Mouse (Mus musculus) MEL (cell line): ENCODE results near the gene Zbtb49. TPM values are rescaled to one million over a fixed set of nuclear protein-coding genes. Genes with fewer than 3 reads are reported as not detected.
A peak's percentile ranks its signal among the peaks of the same experiment; 100 is the strongest.

Experiments
- DNase-seq: peaks from one replicate; pipeline ENCODE4 v3.0.0; 2011; ENCODE audit warnings: low read depth, low spot score
- H3K27ac ChIP-seq: 2 replicates; pipeline ENCODE4 v1.5.1; 2012; ENCODE audit warnings: low read depth, mild to moderate bottlenecking, control low read depth, low read length, moderate library complexity; ENCODE audit not compliant: control insufficient read depth
- H3K27me3 ChIP-seq, 2 experiments: fragments of 150-350 bp in 1 of 2; sonication (generic) in 1 of 2; 2 replicates each; pipeline ENCODE4 v1.6.1; 2012; ENCODE audit warnings: low read length in 2 of 2, mild to moderate bottlenecking in 2 of 2, improper control_type of control experiment in 1 of 2, moderate library complexity in 1 of 2; ENCODE audit not compliant: insufficient read depth in 2 of 2, control insufficient read depth in 1 of 2
- H3K36me3 ChIP-seq, 2 experiments: 2 replicates each; pipeline ENCODE4 v1.6.1; 2012 to 2014; ENCODE audit warnings: low read length in 2 of 2, improper control_type of control experiment in 1 of 2, inconsistent platforms in 1 of 2, mild to moderate bottlenecking in 1 of 2; ENCODE audit not compliant: insufficient read depth in 2 of 2, control insufficient read depth in 1 of 2
- H3K4me1 ChIP-seq, 2 experiments: fragments of 150-350 bp in 1 of 2; sonication (generic) in 1 of 2; 2 replicates each; pipeline ENCODE4 v1.6.1; 2012; ENCODE audit warnings: low read length in 2 of 2, improper control_type of control experiment in 1 of 2, mild to moderate bottlenecking in 1 of 2; ENCODE audit not compliant: insufficient read depth in 2 of 2, control insufficient read depth in 1 of 2
- H3K4me3 ChIP-seq, 2 experiments: fragments of 150-350 bp in 1 of 2; sonication (generic) in 1 of 2; 2 replicates each; pipeline ENCODE4 v1.5.1; 2012; ENCODE audit warnings: low read depth in 2 of 2, low read length in 2 of 2, mild to moderate bottlenecking in 2 of 2, moderate library complexity in 2 of 2, control low read depth in 1 of 2, improper control_type of control experiment in 1 of 2; ENCODE audit not compliant: control insufficient read depth in 1 of 2, insufficient read depth in 1 of 2
- H3K79me2 ChIP-seq: 2 replicates; pipeline ENCODE4 v1.6.1; 2012; ENCODE audit warnings: mild to moderate bottlenecking, low read length, moderate library complexity; ENCODE audit not compliant: control insufficient read depth, poor library complexity, insufficient read depth
- H3K9ac ChIP-seq: 2 replicates; pipeline ENCODE4 v1.6.1; 2012; ENCODE audit warnings: low read depth, mild to moderate bottlenecking, control low read depth, low read length, moderate library complexity; ENCODE audit not compliant: control insufficient read depth, poor library complexity, severe bottlenecking
- H3K9me3 ChIP-seq: fragments of 150-350 bp; sonication (generic); replicated peaks from 2 replicates; pipeline ENCODE4 v1.6.1; 2012; ENCODE audit warnings: mild to moderate bottlenecking, low read length, improper control_type of control experiment, moderate library complexity; ENCODE audit not compliant: insufficient read depth
- BHLHE40 ChIP-seq: IDR thresholded peaks from 2 replicates; pipeline ENCODE4 v1.6.1; 2012; ENCODE audit warnings: low read depth, mild to moderate bottlenecking, inconsistent platforms, low read length, improper control_type of control experiment, borderline replicate concordance
- CHD1 ChIP-seq: IDR thresholded peaks from 2 replicates; pipeline ENCODE4 v1.6.1; 2012; ENCODE audit warnings: low read depth, mild to moderate bottlenecking, inconsistent platforms, low read length, improper control_type of control experiment
- CHD2 ChIP-seq: IDR thresholded peaks from 2 replicates; pipeline ENCODE4 v1.6.1; 2011; ENCODE audit warnings: low read length, improper control_type of control experiment
- CTCF ChIP-seq, 3 experiments: IDR thresholded peaks in 2 of 3; conservative IDR thresholded peaks in 1 of 3; 2 replicates each; pipeline ENCODE4 v1.5.1; 2011 to 2012; ENCODE audit warnings: low read length in 3 of 3, low read depth in 2 of 3, mild to moderate bottlenecking in 2 of 3, improper control_type of control experiment in 1 of 3, inconsistent platforms in 1 of 3, mixed read lengths in 1 of 3, moderate library complexity in 1 of 3; ENCODE audit not compliant: control insufficient read depth in 1 of 3, insufficient read depth in 1 of 3, poor library complexity in 1 of 3, severe bottlenecking in 1 of 3
- E2F4 ChIP-seq: IDR thresholded peaks from 2 replicates; pipeline ENCODE4 v1.6.1; 2011; ENCODE audit warnings: low read depth, low read length, improper control_type of control experiment, borderline replicate concordance
- EP300 ChIP-seq, 2 experiments: IDR thresholded peaks; 2 replicates each; pipeline ENCODE4 v1.6.1; 2011; ENCODE audit warnings: improper control_type of control experiment in 2 of 2, low read length in 2 of 2, low read depth in 1 of 2, mild to moderate bottlenecking in 1 of 2
- ETS1 ChIP-seq: IDR thresholded peaks from 2 replicates; pipeline ENCODE4 v1.6.1; 2012; ENCODE audit warnings: low read depth, mild to moderate bottlenecking, inconsistent platforms, low read length, improper control_type of control experiment, moderate library complexity
- GABPA ChIP-seq: IDR thresholded peaks from 2 replicates; pipeline ENCODE4 v1.6.1; 2012; ENCODE audit warnings: low read depth, mild to moderate bottlenecking, inconsistent platforms, low read length, improper control_type of control experiment, moderate library complexity
- GATA1 ChIP-seq: IDR thresholded peaks from 2 replicates; pipeline ENCODE4 v1.6.1; 2011; ENCODE audit warnings: low read depth, low read length, improper control_type of control experiment
- HCFC1 ChIP-seq: IDR thresholded peaks from 2 replicates; pipeline ENCODE4 v1.6.1; 2012; ENCODE audit warnings: low read depth, mild to moderate bottlenecking, inconsistent platforms, low read length, improper control_type of control experiment, moderate library complexity
- JUND ChIP-seq: IDR thresholded peaks from 2 replicates; pipeline ENCODE4 v1.6.1; 2011; ENCODE audit warnings: low read depth, mild to moderate bottlenecking, improper control_type of control experiment, low read length
- KAT2A ChIP-seq: conservative IDR thresholded peaks from 2 replicates; pipeline ENCODE4 v1.6.1; 2012; ENCODE audit warnings: low read depth, low read length, improper control_type of control experiment, inconsistent platforms
- MAFK ChIP-seq: IDR thresholded peaks from 2 replicates; pipeline ENCODE4 v1.6.1; 2011; ENCODE audit warnings: low read depth, mild to moderate bottlenecking, low read length, improper control_type of control experiment, borderline replicate concordance
- MAX ChIP-seq: IDR thresholded peaks from 2 replicates; pipeline ENCODE4 v1.6.1; 2011; ENCODE audit warnings: low read length, improper control_type of control experiment
- MAZ ChIP-seq: IDR thresholded peaks from 2 replicates; pipeline ENCODE4 v1.6.1; 2012; ENCODE audit warnings: low read depth, mild to moderate bottlenecking, inconsistent platforms, low read length, improper control_type of control experiment
- MEF2A ChIP-seq: IDR thresholded peaks from 2 replicates; pipeline ENCODE4 v1.6.1; 2014; ENCODE audit warnings: low read depth, mild to moderate bottlenecking, inconsistent platforms, low read length, improper control_type of control experiment; ENCODE audit not compliant: poor library complexity, insufficient replicate concordance, severe bottlenecking; ENCODE audit errors: extremely low read depth
- MXI1 ChIP-seq: IDR thresholded peaks from 2 replicates; pipeline ENCODE4 v1.6.1; 2011; ENCODE audit warnings: mild to moderate bottlenecking, low read depth, low read length, improper control_type of control experiment
- MYB ChIP-seq: IDR thresholded peaks from 2 replicates; pipeline ENCODE4 v1.6.1; 2011; ENCODE audit warnings: mild to moderate bottlenecking, low read depth, low read length, improper control_type of control experiment
- NELFE ChIP-seq: IDR thresholded peaks from 2 replicates; pipeline ENCODE4 v1.6.1; 2011; ENCODE audit warnings: low read depth, low read length, improper control_type of control experiment
- NRF1 ChIP-seq: IDR thresholded peaks from 2 replicates; pipeline ENCODE4 v1.6.1; 2014; ENCODE audit warnings: low read depth, mild to moderate bottlenecking, inconsistent platforms, low read length, improper control_type of control experiment, moderate library complexity; ENCODE audit not compliant: poor library complexity, insufficient read depth, severe bottlenecking
- POLR2A ChIP-seq, 2 experiments: IDR thresholded peaks; 2 replicates each; pipeline ENCODE4 v1.6.1; 2011 to 2012; ENCODE audit warnings: low read length in 2 of 2, mild to moderate bottlenecking in 2 of 2, control low read depth in 1 of 2, improper control_type of control experiment in 1 of 2, low read depth in 1 of 2, moderate library complexity in 1 of 2; ENCODE audit not compliant: control insufficient read depth in 1 of 2, insufficient read depth in 1 of 2, poor library complexity in 1 of 2
- POLR2AphosphoS2 ChIP-seq: IDR thresholded peaks from 2 replicates; pipeline ENCODE4 v1.6.1; 2011; ENCODE audit warnings: low read length, improper control_type of control experiment
- POLR2AphosphoS5 ChIP-seq: IDR thresholded peaks from 2 replicates; pipeline ENCODE4 v1.6.1; 2012; ENCODE audit warnings: low read depth, borderline replicate concordance, mild to moderate bottlenecking, inconsistent platforms, low read length, moderate library complexity, mixed read lengths
- RAD21 ChIP-seq: IDR thresholded peaks from 2 replicates; pipeline ENCODE4 v1.6.1; 2011; ENCODE audit warnings: mild to moderate bottlenecking, low read depth, low read length, improper control_type of control experiment
- RCOR1 ChIP-seq: IDR thresholded peaks from 2 replicates; pipeline ENCODE4 v1.6.1; 2012; ENCODE audit warnings: low read depth, mild to moderate bottlenecking, inconsistent platforms, low read length, improper control_type of control experiment
- SIN3A ChIP-seq: IDR thresholded peaks from 2 replicates; pipeline ENCODE4 v1.6.1; 2012; ENCODE audit warnings: low read length, improper control_type of control experiment, inconsistent platforms
- SMC3 ChIP-seq: IDR thresholded peaks from 2 replicates; pipeline ENCODE4 v1.6.1; 2011; ENCODE audit warnings: low read depth, low read length, improper control_type of control experiment
- TAL1 ChIP-seq: IDR thresholded peaks from 2 replicates; pipeline ENCODE4 v1.6.1; 2012; ENCODE audit warnings: mild to moderate bottlenecking, inconsistent platforms, low read length, moderate library complexity, mixed read lengths
- TBP ChIP-seq: IDR thresholded peaks from 2 replicates; pipeline ENCODE4 v1.8.0; 2011; ENCODE audit warnings: low read depth, low read length, improper control_type of control experiment
- TCF12 ChIP-seq: IDR thresholded peaks from 2 replicates; pipeline ENCODE4 v1.6.1; 2014; ENCODE audit warnings: low read depth, mild to moderate bottlenecking, inconsistent platforms, low read length, improper control_type of control experiment, moderate library complexity
- UBTF ChIP-seq: IDR thresholded peaks from 2 replicates; pipeline ENCODE4 v1.6.1; 2012; ENCODE audit warnings: low read depth, mild to moderate bottlenecking, inconsistent platforms, low read length, improper control_type of control experiment, moderate library complexity, borderline replicate concordance; ENCODE audit not compliant: insufficient read depth
- USF1 ChIP-seq: IDR thresholded peaks from 2 replicates; pipeline ENCODE4 v1.6.1; 2014; ENCODE audit warnings: low read depth, mild to moderate bottlenecking, inconsistent platforms, low read length, improper control_type of control experiment, moderate library complexity
- USF2 ChIP-seq, 2 experiments: IDR thresholded peaks; 2 replicates each; pipeline ENCODE4 v1.6.1; 2011 to 2012; ENCODE audit warnings: improper control_type of control experiment in 2 of 2, low read length in 2 of 2, borderline replicate concordance in 1 of 2, inconsistent platforms in 1 of 2, low read depth in 1 of 2, mild to moderate bottlenecking in 1 of 2; ENCODE audit not compliant: insufficient read depth in 1 of 2
- ZKSCAN1 ChIP-seq: IDR thresholded peaks from 2 replicates; pipeline ENCODE4 v1.6.1; 2012; ENCODE audit warnings: low read depth, mild to moderate bottlenecking, inconsistent platforms, low read length, improper control_type of control experiment, moderate library complexity
- ZMIZ1 ChIP-seq: IDR thresholded peaks from 2 replicates; pipeline ENCODE4 v1.6.1; 2012; ENCODE audit warnings: low read depth, mild to moderate bottlenecking, inconsistent platforms, low read length, improper control_type of control experiment, moderate library complexity
- ZNF384 ChIP-seq: IDR thresholded peaks from 2 replicates; pipeline ENCODE4 v1.6.1; 2012; ENCODE audit warnings: low read depth, mild to moderate bottlenecking, inconsistent platforms, low read length, improper control_type of control experiment
- polyA plus RNA-seq, 2 experiments: library from polyadenylated mRNA; stranded (reverse) in 1 of 2; unstranded in 1 of 2; fragments of >175 nt in 1 of 2; fragments of >200 nt in 1 of 2; gene quantifications; 2 replicates each; pipeline versions ENCODE4 v1.2.1 to v1.2.4; 2012; ENCODE audit warnings: low replicate concordance in 2 of 2, low read depth in 1 of 2; ENCODE audit not compliant: insufficient read length in 2 of 2, insufficient read depth in 1 of 2, missing spikeins in 1 of 2
- total RNA-seq: library from RNA; depleted of rRNA; stranded (reverse); fragments of 300-350 nt; gene quantifications from 2 replicates; pipeline ENCODE4 v1.2.3, GENCODE M21; 2012; rRNA removed

Gene Zbtb49
- 14.0 and 16.8 TPM in 2 replicates for total RNA-seq
- 10 to 100 TPM in 1 of 2 experiments, not detected in 1; 17.5 TPM for polyA plus RNA-seq

DNA sequence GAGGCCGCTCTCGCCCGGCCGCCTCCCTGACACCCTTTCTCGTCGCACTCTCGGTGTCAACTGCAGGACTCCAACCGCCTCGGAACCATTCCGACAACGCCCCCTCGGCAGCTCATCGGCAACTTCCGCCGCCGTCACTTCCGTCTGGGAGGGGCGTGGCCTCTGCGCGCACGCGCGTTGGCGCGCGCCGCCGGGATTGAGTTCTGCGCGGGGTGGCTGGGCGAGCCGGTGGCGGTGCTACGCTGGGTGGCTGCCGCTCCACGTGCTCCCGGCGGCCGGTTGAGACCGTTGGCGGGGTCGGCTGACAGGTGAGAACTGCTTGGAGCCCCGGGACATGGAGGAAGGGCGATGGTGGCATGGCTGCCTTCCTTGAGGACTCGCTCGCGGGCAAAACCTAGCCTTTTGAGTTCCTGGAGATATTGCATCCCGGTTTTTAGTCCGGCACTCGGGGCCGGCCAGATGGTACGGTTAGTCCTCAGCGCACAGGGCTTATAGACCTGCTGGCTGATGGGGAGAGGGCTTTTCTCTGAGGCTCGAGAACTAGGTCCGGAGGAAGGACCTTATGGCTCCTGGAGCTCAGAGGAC is at the start of gene Zbtb49, which contains the start of gene Lyar:
TSS of gene Zbtb49 (minus strand) at position 130 of the 585 bp plus-strand sequence.
TSS of gene Lyar (plus strand) at position 143 of the 585 bp plus-strand sequence.
- H3K9me3 ChIP-seq: no peaks in the 10 kb centered on the region
- H3K79me2 ChIP-seq: peaks cover 54% of the 10 kb centered on the region
- H3K4me3 ChIP-seq: peak within 1 kb of the TSS; percentile 70 to 79
- H3K27ac ChIP-seq: peak within 1 kb of the TSS; percentile 35
- H3K27me3 ChIP-seq: no peaks in the 10 kb centered on the region
- peaks cover 17 to 21% of the 10 kb centered on the region in 2 experiments for H3K36me3 ChIP-seq
- H3K9ac ChIP-seq: peak within 1 kb of the TSS; percentile 87
- peaks cover 7 to 26% of the 10 kb centered on the region in 2 experiments for H3K4me1 ChIP-seq
- peak; percentile 96 for DNase-seq
- TF ChIP-seq RCOR1: 0 out of 2 replicates have a peak, but pooled peaks have one; percentile 23
- 0 out of 2 replicates have a peak, but pooled peaks have one; percentile 39 for TF ChIP-seq BHLHE40
- TF ChIP-seq MAX: peak; percentile 96
- peak; percentile 99 for TF ChIP-seq POLR2A (IDR thresholded peaks at IDR 0.05; ENCODE audit: control insufficient read depth in 1 of 2, insufficient read depth in 1 of 2, low read depth in 1 of 2, low read length in 2 of 2, poor library complexity in 1 of 2)
- no peak for TF ChIP-seq TAL1
- TF ChIP-seq MXI1: peak; percentile 99
- no peak for TF ChIP-seq ZNF384
- TF ChIP-seq SIN3A: peak; percentile 92
- TF ChIP-seq E2F4: no peak
- peak; percentile 42; the same call in 1 of the 2 replicates for TF ChIP-seq ETS1
- no peak for TF ChIP-seq MEF2A
- TF ChIP-seq RAD21: no peak
- TF ChIP-seq POLR2AphosphoS2: peak; percentile 94
- no peak for TF ChIP-seq GATA1
- no peak for TF ChIP-seq POLR2AphosphoS5
- TF ChIP-seq MYB: peak; percentile 83
- peak; percentile 57 for TF ChIP-seq USF1
- no peak for TF ChIP-seq JUND
- 0 out of 6 replicates have a peak, but pooled peaks of 1 of the 3 experiments have one; percentile 9 for TF ChIP-seq CTCF (IDR thresholded peaks at IDR 0.05 in 2 of 3, conservative IDR thresholded peaks at IDR 0.05 in 1 of 3; ENCODE audit: control insufficient read depth in 1 of 3, insufficient read depth in 1 of 3, low read depth in 2 of 3, low read length in 3 of 3, poor library complexity in 1 of 3, severe bottlenecking in 1 of 3)
- peak in 1 of 2 experiments; percentile 43; a peak in 1 of 4 replicates for TF ChIP-seq EP300 (IDR thresholded peaks at IDR 0.05; ENCODE audit: low read depth in 1 of 2, low read length in 2 of 2)
- no peak for TF ChIP-seq CHD2
- no peak for TF ChIP-seq CHD1
- peak; percentile 89 for TF ChIP-seq NRF1
- TF ChIP-seq HCFC1: peak; percentile 92
- no peak for TF ChIP-seq GABPA
- no peak; the same call in 1 of the 2 replicates for TF ChIP-seq UBTF
- peak; percentile 90 for TF ChIP-seq TBP
- no peak for TF ChIP-seq ZKSCAN1
- peak; percentile 99 for TF ChIP-seq NELFE
- TF ChIP-seq KAT2A: peak; percentile 69; the same call in 1 of the 2 replicates
- no peak for TF ChIP-seq USF2 (IDR thresholded peaks at IDR 0.05; ENCODE audit: borderline replicate concordance in 1 of 2, insufficient read depth in 1 of 2, low read depth in 1 of 2, low read length in 2 of 2)
- no peak for TF ChIP-seq MAFK
- TF ChIP-seq MAZ: peak; percentile 48; the same call in 1 of the 2 replicates
- peak; percentile 97 for TF ChIP-seq ZMIZ1
- peak; percentile 90 for TF ChIP-seq TCF12
- no peak for TF ChIP-seq SMC3
